In the genomic region with DNA sequence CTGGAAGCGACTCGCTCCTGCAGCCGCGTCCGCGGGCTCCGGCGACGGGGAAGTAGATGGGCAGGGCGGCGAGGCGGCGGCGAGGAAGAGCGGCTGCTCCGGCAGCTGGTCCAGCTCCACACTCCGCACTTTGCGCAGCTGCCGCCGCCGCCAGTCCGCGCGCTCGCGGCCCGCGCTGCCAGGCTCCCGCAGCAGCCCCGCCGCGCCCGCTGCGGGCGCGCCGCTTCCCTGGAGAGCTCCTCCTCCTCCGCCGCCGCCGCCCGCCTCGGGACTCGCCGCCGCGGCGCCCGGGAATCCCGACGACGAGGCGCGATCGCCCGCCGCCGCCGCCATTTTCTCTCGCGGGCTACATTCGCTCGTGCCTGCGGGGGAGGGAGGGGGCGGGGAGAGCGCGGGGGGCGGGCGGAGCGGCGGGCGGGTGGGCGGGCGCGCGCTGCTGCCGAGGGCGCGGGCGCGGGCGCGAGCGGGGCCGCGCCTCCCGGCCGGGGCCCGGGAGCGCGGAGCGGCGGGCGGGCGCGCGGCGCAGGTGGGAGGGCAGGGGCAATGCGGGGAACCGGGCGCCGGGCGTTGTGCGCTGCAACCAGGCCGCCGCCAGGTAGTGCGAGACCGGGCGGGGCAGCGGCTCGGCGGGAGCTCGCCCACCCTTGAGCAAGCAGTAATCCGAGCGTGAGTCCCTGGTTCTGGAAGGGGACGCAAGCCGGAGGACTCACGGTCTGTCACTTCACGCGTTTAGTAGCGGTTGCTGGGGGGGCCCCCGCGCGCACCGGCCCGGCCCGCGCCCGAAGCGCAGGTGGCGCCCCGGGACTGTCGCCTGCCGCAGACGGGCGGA, we compare ENCODE assay signal across 7 mouse cellular contexts. TPM values are rescaled to one million over a fixed set of nuclear protein-coding genes. Genes with fewer than 3 reads are reported as not detected.
DNase-seq lines count a peak whose midpoint lies in the region; TF ChIP-seq lines count a peak whose summit lies in the region.

A gene (minus strand): TSS at position 357 of the 829 bp plus-strand sequence.

- peak within 1 kb of the TSS; percentile 81 for H3K4me3 ChIP-seq in cortical plate, adult 2 months (ENCODE audit: insufficient read depth, low read length)

- peak; percentile 42 for DNase-seq in adipocyte (ENCODE audit: low spot score)
- DNase-seq in gastrocnemius, postnatal 14 days = peak; percentile 73
- DNase-seq in induced T-regulatory cell, adult 2 months (ENCODE audit: low read depth) = peak; percentile 83
- peak; percentile 69 to 72 for DNase-seq in left cerebral cortex, postnatal 14 days (ENCODE audit: low spot score in 2 of 2)
- DNase-seq in mesoderm, embryonic 11.5 days (ENCODE audit: low read depth, low spot score) = peak; percentile 73
- DNase-seq in spleen, adult 12 weeks (ENCODE audit: low spot score) = peak; percentile 66

- intact Hi-C loops in gastrocnemius, postnatal 14 days (cut with DNase I; ENCODE audit: low total_unique reads) = no loop called here
- intact Hi-C loops in left cerebral cortex, postnatal 14 days (cut with DNase I) = loop anchor here (2.0 to 5.0 kb wide), 2 partner anchors 60 to 98 kb away; no protein-coding TSS in a partner anchor

- TF ChIP-seq POLR2A in cortical plate, adult 2 months (IDR thresholded peaks at IDR 0.05; ENCODE audit: extremely low read depth, insufficient read depth, low read length) = 0 out of 2 replicates have a peak, but pooled peaks have one; percentile 9

- H3K4me1 ChIP-seq in cortical plate, adult 2 months (ENCODE audit: control insufficient read depth, insufficient read depth, low read length) = peaks cover 2% of the 10 kb centered on the region; the same call in 1 of the 2 replicates

- no peak for TF ChIP-seq CTCF in cortical plate, adult 2 months (IDR thresholded peaks at IDR 0.05; ENCODE audit: extremely low read depth, insufficient read depth, low read length)

- peak within 1 kb of the TSS; percentile 96 for H3K27ac ChIP-seq in cortical plate, adult 2 months (ENCODE audit: insufficient read depth, low read length)

RNA-seq across cellular contexts. Expression of the gene that starts here (rescaled TPM):
- 5.4 and 5.7 TPM in 2 replicates for polyA plus RNA-seq in cortical plate, adult 2 months (2012; rRNA removed)
- 10 to 100 TPM; 11.9 to 13.4 TPM for total RNA-seq in gastrocnemius, postnatal 14 days (2021)
- 10 to 100 TPM; 12.6 to 15.9 TPM for total RNA-seq in left cerebral cortex, postnatal 14 days (2021)

Comparison
In these comparisons a context has a peak if more than half of its experiments do, and no peak if none do; other contexts are left out.
1. Peak in every context shown above with its lines: DNase-seq, H3K4me3 ChIP-seq and H3K27ac ChIP-seq.